Mouse (Mus musculus): ENCODE measurements around the gene Rasgrp2.

DNA sequence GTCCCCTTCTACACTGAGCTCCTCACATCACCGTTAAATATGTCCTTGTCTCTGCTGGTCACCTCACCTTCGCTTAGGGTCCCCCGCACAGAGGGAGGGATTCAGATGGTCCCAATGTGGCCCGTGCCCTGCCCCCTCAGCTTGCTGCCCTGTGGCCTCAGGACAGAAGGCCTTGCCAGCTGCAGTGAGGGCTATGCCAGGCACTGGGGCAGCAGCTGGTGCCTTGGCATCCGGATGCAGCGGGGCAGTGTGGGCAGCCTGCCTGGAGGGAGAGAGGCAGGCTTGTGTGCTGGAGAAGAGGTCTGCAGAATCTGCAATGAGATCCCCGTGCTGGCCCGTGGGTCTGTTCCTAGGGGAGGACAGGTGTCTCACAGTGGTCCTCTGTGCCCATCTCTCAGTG, 54.2 kb downstream of the Rasgrp2 start:
- TF ChIP-seq ZNF384 (IDR thresholded peaks at IDR 0.05; ENCODE audit: low read depth, low read length), result no peak
- no peak for TF ChIP-seq MAFK (IDR thresholded peaks at IDR 0.05; ENCODE audit: insufficient read depth, low read depth, low read length)
- TF ChIP-seq CHD2 (IDR thresholded peaks at IDR 0.05; ENCODE audit: low read depth, low read length), result no peak
- no peak for TF ChIP-seq ZC3H11A (IDR thresholded peaks at IDR 0.05; ENCODE audit: borderline replicate concordance, low read depth, low read length)
- no peak for TF ChIP-seq HCFC1 (IDR thresholded peaks at IDR 0.05; ENCODE audit: borderline replicate concordance, insufficient read depth, low read length)
